Mouse (Mus musculus): ENCODE results near the gene Il23a. TPM values are rescaled to one million over a fixed set of nuclear protein-coding genes. Genes with fewer than 3 reads are reported as not detected.

Gene Il23a
- total and polyA plus RNA-seq, 3 experiments, result 0.32 to 3.6 (median 0.49) TPM

- peak; percentile 69 for TF ChIP-seq CHD2 (IDR thresholded peaks at IDR 0.05; ENCODE audit: low read length)
- peak; percentile 81; the same call in 1 of the 2 replicates for TF ChIP-seq ZMIZ1 (IDR thresholded peaks at IDR 0.05; ENCODE audit: low read depth, low read length)
- peak; percentile 81 for TF ChIP-seq ELF1 (IDR thresholded peaks at IDR 0.05; ENCODE audit: low read depth, low read length)
- TF ChIP-seq IRF4 (IDR thresholded peaks at IDR 0.05; ENCODE audit: low read depth, low read length), result peak; percentile 39; the same call in 1 of the 2 replicates
- peak; percentile 84 for TF ChIP-seq SIN3A (IDR thresholded peaks at IDR 0.05; ENCODE audit: low read length)
- TF ChIP-seq HCFC1 (IDR thresholded peaks at IDR 0.05; ENCODE audit: low read depth, low read length), result peak; percentile 52
- peak; percentile 77 for TF ChIP-seq POLR2AphosphoS2 (IDR thresholded peaks at IDR 0.05; ENCODE audit: low read depth, low read length)
- peak; percentile 49; the same call in 1 of the 2 replicates for TF ChIP-seq MYC (IDR thresholded peaks at IDR 0.05; ENCODE audit: low read depth, low read length)
- TF ChIP-seq TBP (conservative IDR thresholded peaks at IDR 0.05; ENCODE audit: low read depth, low read length), result no peak
- TF ChIP-seq POLR2A (IDR thresholded peaks at IDR 0.05; ENCODE audit: low read depth, low read length), result peak; percentile 91
- TF ChIP-seq MXI1 (IDR thresholded peaks at IDR 0.05; ENCODE audit: low read depth, low read length), result peak; percentile 81; the same call in 1 of the 2 replicates
These were observed 28.2 kb downstream of the Il23a start, which contains the start of gene Stat2 (continued) for GRCm38 (mm10) chr10:128270287-128270841.

GRCm38 (mm10) chr10:128269206-128269910 lies 29.2 kb downstream of the Il23a start:
- Histone ChIP-seq H3K4me3 (replicated peaks in 1 of 3; ENCODE audit: low read depth in 2 of 3, low read length in 2 of 3, poor library complexity in 1 of 3) (no peak overlapping the region), H3K4me1 (ENCODE audit: control insufficient read depth in 1 of 2, insufficient read depth in 2 of 2) (peaks cover 5 to 29% of the 10 kb centered on the region in 2 experiments; a peak in 2 of 4 replicates), H3K9me3 (replicated peaks; ENCODE audit: low read length) (no peaks in the 10 kb centered on the region), H3K4me2 (ENCODE audit: insufficient read depth, low read depth, poor library complexity, severe bottlenecking) (no peak overlapping the region), H3K36me3 (replicated peaks in 1 of 2; ENCODE audit: control insufficient read depth in 1 of 2, insufficient read depth in 1 of 2, low read length in 1 of 2) (peaks cover 0 to 9% of the 10 kb centered on the region in 2 experiments), H3K27ac (ENCODE audit: insufficient read depth, low read depth) (no peak overlapping the region), H3K27me3 (replicated peaks) (no peaks in the 10 kb centered on the region), H3K9ac (ENCODE audit: insufficient read depth, low read depth) (no peak overlapping the region), H3K79me2 (replicated peaks; ENCODE audit: control insufficient read depth, extremely low read depth, insufficient read depth, poor library complexity, severe bottlenecking) (peaks cover 3% of the 10 kb centered on the region)
- no peak for DNase-seq (ENCODE audit: extremely low read depth)
- TF ChIP-seq TBP (conservative IDR thresholded peaks at IDR 0.05; ENCODE audit: low read depth, low read length) (no peak), GABPA (IDR thresholded peaks at IDR 0.05; ENCODE audit: insufficient replicate concordance, low read depth, low read length) (no peak), E2F4 (IDR thresholded peaks at IDR 0.05; ENCODE audit: insufficient replicate concordance, low read depth, low read length) (no peak), UBTF (IDR thresholded peaks at IDR 0.05; ENCODE audit: low read depth, low read length) (no peak), USF1 (IDR thresholded peaks at IDR 0.05; ENCODE audit: low read depth, low read length) (no peak), MXI1 (IDR thresholded peaks at IDR 0.05; ENCODE audit: low read depth, low read length) (no peak), NRF1 (IDR thresholded peaks at IDR 0.05; ENCODE audit: low read depth, low read length) (no peak), ZKSCAN1 (IDR thresholded peaks at IDR 0.05; ENCODE audit: borderline replicate concordance, low read depth, low read length) (no peak)
- dilution Hi-C loops (cut with MboI; ENCODE audit: extremely low pct_ligation_motif_present, extremely low pct_unique_long_range_greater_than_20kb, low sequenced_read_pairs), result no loop called here
- in situ Hi-C loops (cut with MboI; ENCODE audit: low pct_ligation_motif_present, low pct_unique_long_range_greater_than_20kb, low sequenced_read_pairs), result no loop called here
